Mouse (Mus musculus) CD4-positive helper T cell, adult 2 months (primary cell): ENCODE measurements around the gene Pgp.
A peak's percentile ranks its signal among the peaks of the same experiment; 100 is the strongest.

ENCODE experiments used
- DNase-seq: peaks from one replicate; pipeline ENCODE4 v3.0.0-alpha.2; 2012; ENCODE audit warnings: low read depth, missing footprints, low spot score

Gene Pgp

GRCm38 (mm10) chr17:24481027-24481815, 11.0 kb downstream of the Pgp start:
- DNase-seq = no peak

- no peak for DNase-seq
These were observed 13.3 kb downstream of the Pgp start for GRCm38 (mm10) chr17:24483495-24483894.

GRCm38 (mm10) chr17:24485090-24485860, 15.1 kb downstream of the Pgp start:
- no peak for DNase-seq

GRCm38 (mm10) chr17:24488186-24488661, 18.0 kb downstream of the Pgp start, which contains the start of gene Caskin1:
Gene Caskin1, plus strand, starts transcription at chr17:24488601.
- no peak for DNase-seq

GRCm38 (mm10) chr17:24488662-24489264, 18.6 kb downstream of the Pgp start:
- DNase-seq = peak; percentile 44

- DNase-seq = no peak
These were observed 19.3 kb downstream of the Pgp start for GRCm38 (mm10) chr17:24489265-24490030.

- DNase-seq = no peak
These were observed 20.2 kb downstream of the Pgp start for GRCm38 (mm10) chr17:24490399-24490798.

- peak; percentile 48 for DNase-seq
These were observed 24.6 kb downstream of the Pgp start for GRCm38 (mm10) chr17:24494627-24495335.

GRCm38 (mm10) chr17:24495443-24495842, 25.3 kb downstream of the Pgp start:
- DNase-seq = no peak

- DNase-seq = no peak
These were observed 25.8 kb downstream of the Pgp start for GRCm38 (mm10) chr17:24496026-24496425.

- DNase-seq = no peak
These were observed 32.0 kb downstream of the Pgp start for GRCm38 (mm10) chr17:24502208-24502607.

- DNase-seq = no peak
These were observed 33.9 kb downstream of the Pgp start for GRCm38 (mm10) chr17:24504085-24504484.

GRCm38 (mm10) chr17:24505286-24505955, 35.2 kb downstream of the Pgp start:
- no peak for DNase-seq

GRCm38 (mm10) chr17:24506332-24507070, 36.3 kb downstream of the Pgp start:
- no peak for DNase-seq

- no peak for DNase-seq
These were observed 37.0 kb downstream of the Pgp start for GRCm38 (mm10) chr17:24507129-24507664.

GRCm38 (mm10) chr17:24507806-24508460, 37.7 kb downstream of the Pgp start:
- no peak for DNase-seq

- DNase-seq = no peak
These were observed 43.4 kb downstream of the Pgp start for GRCm38 (mm10) chr17:24513609-24514008.
